In genomic region chr9:102723990-102724461, GRCm38 (mm10) we compare ENCODE assay signal across 8 mouse cellular contexts. TPM values are rescaled to one million over a fixed set of nuclear protein-coding genes. Genes with fewer than 3 reads are reported as not detected.
ATAC-seq lines count a peak whose summit lies in the region.

No protein-coding gene starts in this region.

- H3K4me1 ChIP-seq in liver, embryonic 16.5 days (ENCODE audit: control insufficient read depth, low read depth, low read length), result peaks cover 35% of the 10 kb centered on the region
- H3K4me1 ChIP-seq in liver, embryonic 12.5 days, result peaks cover 69% of the 10 kb centered on the region
- H3K4me1 ChIP-seq in forebrain, embryonic 13.5 days, result peaks cover 80% of the 10 kb centered on the region
- peaks cover 64 to 91% of the 10 kb centered on the region in 2 experiments for H3K4me1 ChIP-seq in heart, embryonic 14.5 days (ENCODE audit: control insufficient read depth in 2 of 2, insufficient read depth in 2 of 2, low read length in 2 of 2)
- peaks cover 94% of the 10 kb centered on the region for H3K4me1 ChIP-seq in kidney, embryonic 16.5 days (ENCODE audit: insufficient read depth, low read length)
- H3K4me1 ChIP-seq in limb, embryonic 12.5 days (replicated peaks), result peaks cover 86% of the 10 kb centered on the region
- H3K4me1 ChIP-seq in neural tube, embryonic 15.5 days, result peaks cover 82% of the 10 kb centered on the region

- peaks cover 7% of the 10 kb centered on the region for H3K27me3 ChIP-seq in liver, embryonic 16.5 days (ENCODE audit: control insufficient read depth, insufficient read depth, low read depth, low read length)
- peaks cover 38% of the 10 kb centered on the region for H3K27me3 ChIP-seq in liver, embryonic 12.5 days (replicated peaks)
- H3K27me3 ChIP-seq in forebrain, embryonic 13.5 days, result no peaks in the 10 kb centered on the region
- no peaks in the 10 kb centered on the region for H3K27me3 ChIP-seq in heart, embryonic 14.5 days (ENCODE audit: control insufficient read depth, insufficient read depth, low read length)
- no peaks in the 10 kb centered on the region for H3K27me3 ChIP-seq in kidney, embryonic 16.5 days (ENCODE audit: insufficient read depth, low read length)
- H3K27me3 ChIP-seq in limb, embryonic 12.5 days, result no peaks in the 10 kb centered on the region
- H3K27me3 ChIP-seq in neural tube, embryonic 15.5 days (replicated peaks), result no peaks in the 10 kb centered on the region

- no peak overlapping the region for H3K9ac ChIP-seq in liver, embryonic 16.5 days (ENCODE audit: low read depth, low read length)
- no peak overlapping the region for H3K9ac ChIP-seq in liver, embryonic 12.5 days
- H3K9ac ChIP-seq in forebrain, embryonic 13.5 days, result peak overlapping the region; percentile 26; the same call in 1 of the 2 replicates
- peak overlapping the region; percentile 48; the same call in 1 of the 2 replicates for H3K9ac ChIP-seq in heart, embryonic 14.5 days (ENCODE audit: low read length)
- H3K9ac ChIP-seq in kidney, embryonic 16.5 days (replicated peaks; ENCODE audit: low read length), result no peak overlapping the region
- H3K9ac ChIP-seq in limb, embryonic 12.5 days (replicated peaks), result no peak overlapping the region
- H3K9ac ChIP-seq in neural tube, embryonic 15.5 days (replicated peaks), result no peak overlapping the region

- H3K36me3 ChIP-seq in liver, embryonic 16.5 days (ENCODE audit: control insufficient read depth, insufficient read depth), result no peaks in the 10 kb centered on the region; the same call in none of the 2 replicates
- peaks cover 52% of the 10 kb centered on the region for H3K36me3 ChIP-seq in liver, embryonic 12.5 days
- H3K36me3 ChIP-seq in forebrain, embryonic 13.5 days (ENCODE audit: poor library complexity, severe bottlenecking), result peaks cover 93% of the 10 kb centered on the region
- peaks cover 88% of the 10 kb centered on the region for H3K36me3 ChIP-seq in heart, embryonic 14.5 days (ENCODE audit: control insufficient read depth, insufficient read depth, low read length)
- peaks cover 81% of the 10 kb centered on the region for H3K36me3 ChIP-seq in kidney, embryonic 16.5 days (ENCODE audit: insufficient read depth, low read length)
- peaks cover 92% of the 10 kb centered on the region for H3K36me3 ChIP-seq in limb, embryonic 12.5 days
- H3K36me3 ChIP-seq in neural tube, embryonic 15.5 days, result peaks cover 71% of the 10 kb centered on the region

- ATAC-seq in liver, embryonic 16.5 days (ENCODE audit: low read depth), result peak; percentile 26
- no peak for ATAC-seq in liver, embryonic 12.5 days
- peak; percentile 90 for ATAC-seq in forebrain, embryonic 13.5 days
- no peak for ATAC-seq in heart, embryonic 14.5 days (ENCODE audit: insufficient number of reproducible peaks, insufficient read depth, low FRiP score, low read depth)
- ATAC-seq in kidney, embryonic 16.5 days (ENCODE audit: low FRiP score, low TSS enrichment), result no peak
- peak; percentile 58 for ATAC-seq in limb, embryonic 12.5 days (ENCODE audit: insufficient number of reproducible peaks, insufficient read depth, low FRiP score, low TSS enrichment, low read depth)
- ATAC-seq in neural tube, embryonic 15.5 days (ENCODE audit: low FRiP score), result peak; percentile 71
- ATAC-seq in erythroblast, adult 5-6 weeks (replicated peaks; ENCODE audit: low FRiP score, poor library complexity, severe bottlenecking), result no peak

- H3K9me3 ChIP-seq in liver, embryonic 16.5 days (replicated peaks; ENCODE audit: control insufficient read depth, low read length), result no peaks in the 10 kb centered on the region
- H3K9me3 ChIP-seq in liver, embryonic 12.5 days (replicated peaks), result no peaks in the 10 kb centered on the region
- H3K9me3 ChIP-seq in forebrain, embryonic 13.5 days (replicated peaks), result no peaks in the 10 kb centered on the region
- no peaks in the 10 kb centered on the region for H3K9me3 ChIP-seq in heart, embryonic 14.5 days (ENCODE audit: control insufficient read depth, low read length)
- no peaks in the 10 kb centered on the region for H3K9me3 ChIP-seq in kidney, embryonic 16.5 days (ENCODE audit: low read length)
- H3K9me3 ChIP-seq in limb, embryonic 12.5 days, result no peaks in the 10 kb centered on the region
- H3K9me3 ChIP-seq in neural tube, embryonic 15.5 days (replicated peaks), result no peaks in the 10 kb centered on the region

- no peak overlapping the region for H3K4me2 ChIP-seq in liver, embryonic 16.5 days (ENCODE audit: low read depth, low read length)
- H3K4me2 ChIP-seq in liver, embryonic 12.5 days, result no peak overlapping the region
- peak overlapping the region; percentile 91 for H3K4me2 ChIP-seq in forebrain, embryonic 13.5 days
- H3K4me2 ChIP-seq in heart, embryonic 14.5 days (ENCODE audit: low read length), result 0 out of 2 replicates have a peak overlapping the region, but pooled peaks have one; percentile 25
- H3K4me2 ChIP-seq in kidney, embryonic 16.5 days (replicated peaks; ENCODE audit: low read depth, low read length), result no peak overlapping the region
- H3K4me2 ChIP-seq in limb, embryonic 12.5 days, result peak overlapping the region; percentile 56
- H3K4me2 ChIP-seq in neural tube, embryonic 15.5 days, result no peak overlapping the region; the same call in 1 of the 2 replicates

- H3K4me3 ChIP-seq in liver, embryonic 16.5 days (ENCODE audit: low read depth, low read length), result no peak overlapping the region
- H3K4me3 ChIP-seq in liver, embryonic 12.5 days, result no peak overlapping the region
- peak overlapping the region; percentile 12 for H3K4me3 ChIP-seq in forebrain, embryonic 13.5 days
- no peak overlapping the region for H3K4me3 ChIP-seq in heart, embryonic 14.5 days (ENCODE audit: control insufficient read depth in 1 of 2, insufficient read depth in 1 of 2, low read depth in 1 of 2, low read length in 2 of 2)
- H3K4me3 ChIP-seq in kidney, embryonic 16.5 days (ENCODE audit: low read length), result no peak overlapping the region
- H3K4me3 ChIP-seq in limb, embryonic 12.5 days (replicated peaks), result no peak overlapping the region
- no peak overlapping the region for H3K4me3 ChIP-seq in neural tube, embryonic 15.5 days (replicated peaks)

- H3K27ac ChIP-seq in liver, embryonic 16.5 days (ENCODE audit: low read length), result no peak overlapping the region; the same call in 1 of the 2 replicates
- no peak overlapping the region for H3K27ac ChIP-seq in liver, embryonic 12.5 days
- H3K27ac ChIP-seq in forebrain, embryonic 13.5 days, result peak overlapping the region; percentile 92
- peak overlapping the region; percentile 48 to 100 for H3K27ac ChIP-seq in heart, embryonic 14.5 days (replicated peaks in 1 of 2; ENCODE audit: control insufficient read depth in 1 of 2, insufficient read depth in 1 of 2, low read depth in 2 of 2, low read length in 2 of 2)
- peak overlapping the region; percentile 95 for H3K27ac ChIP-seq in kidney, embryonic 16.5 days (ENCODE audit: low read length)
- peak overlapping the region; percentile 91 for H3K27ac ChIP-seq in limb, embryonic 12.5 days
- peak overlapping the region; percentile 75 for H3K27ac ChIP-seq in neural tube, embryonic 15.5 days (replicated peaks)

- 17% methylated on average over 4 of the region's 4 CpGs for WGBS in liver, embryonic 16.5 days (ENCODE audit: insufficient replicate concordance)
- WGBS in liver, embryonic 12.5 days (ENCODE audit: insufficient replicate concordance), result 45% methylated on average over 4 of the region's 4 CpGs
- WGBS in forebrain, embryonic 13.5 days, result 1% methylated on average over 4 of the region's 4 CpGs
- 21% methylated on average over 4 of the region's 4 CpGs for WGBS in heart, embryonic 14.5 days
- WGBS in kidney, embryonic 16.5 days, result 47% methylated on average over 4 of the region's 4 CpGs
- WGBS in limb, embryonic 12.5 days, result 48% methylated on average over 4 of the region's 4 CpGs
- 6% methylated on average over 4 of the region's 4 CpGs for WGBS in neural tube, embryonic 15.5 days

RNA-seq across cellular contexts. Expression of gene Amotl2, which starts 7.6 kb away (rescaled TPM):
- 5.0 and 5.4 TPM in 2 replicates for polyA plus RNA-seq in liver, embryonic 16.5 days (2015; fragmentation: Nextera tagmentation; extraction: Ambion mirVana)
- polyA plus RNA-seq in liver, embryonic 12.5 days (2016; fragmentation: Nextera tagmentation; extraction: Ambion mirVana), result 10.4 and 11.5 TPM in 2 replicates
- polyA plus RNA-seq in forebrain, embryonic 13.5 days (2015; fragmentation: Nextera tagmentation; extraction: Ambion mirVana), result 46.9 and 55.3 TPM in 2 replicates
- polyA plus RNA-seq in heart, embryonic 14.5 days (2014; fragmentation: Nextera tagmentation; extraction: Ambion mirVana), result 33.5 and 36.3 TPM in 2 replicates
- 40.9 and 41.5 TPM in 2 replicates for polyA plus RNA-seq in kidney, embryonic 16.5 days (2015; fragmentation: Nextera tagmentation; extraction: Ambion mirVana)
- polyA plus RNA-seq in limb, embryonic 12.5 days (2016; fragmentation: Nextera tagmentation; extraction: Ambion mirVana), result 73.1 and 73.9 TPM in 2 replicates
- polyA plus RNA-seq in neural tube, embryonic 15.5 days (2015; fragmentation: Nextera tagmentation; extraction: Ambion mirVana), result 41.5 and 57.0 TPM in 2 replicates
- total RNA-seq in erythroblast, adult 5-6 weeks (2015; ENCODE audit: low replicate concordance), result 0.19 and 0.63 TPM in 2 replicates
- 2.5 and 3.7 TPM in 2 replicates for total RNA-seq in erythroblast, adult 5-6 weeks (2017; ENCODE audit: low replicate concordance)

Comparison
In these comparisons a context has a peak if more than half of its experiments do, and no peak if none do; other contexts are left out.
1. ATAC-seq: peak in liver, embryonic 16.5 days (single experiment), forebrain, embryonic 13.5 days (single experiment), limb, embryonic 12.5 days (single experiment) and neural tube, embryonic 15.5 days (single experiment); none in liver, embryonic 12.5 days (single experiment), heart, embryonic 14.5 days (single experiment), kidney, embryonic 16.5 days (single experiment) and erythroblast, adult 5-6 weeks (single experiment).
2. H3K27ac ChIP-seq: peak in forebrain, embryonic 13.5 days (single experiment), heart, embryonic 14.5 days (2 of 2), kidney, embryonic 16.5 days (single experiment), limb, embryonic 12.5 days (single experiment) and neural tube, embryonic 15.5 days (single experiment); none in liver, embryonic 16.5 days (single experiment) and liver, embryonic 12.5 days (single experiment).
3. H3K4me2 ChIP-seq: peak in forebrain, embryonic 13.5 days (single experiment), heart, embryonic 14.5 days (single experiment) and limb, embryonic 12.5 days (single experiment); none in liver, embryonic 16.5 days (single experiment), liver, embryonic 12.5 days (single experiment), kidney, embryonic 16.5 days (single experiment) and neural tube, embryonic 15.5 days (single experiment).
4. H3K9ac ChIP-seq: peak in forebrain, embryonic 13.5 days (single experiment) and heart, embryonic 14.5 days (single experiment); none in liver, embryonic 16.5 days (single experiment), liver, embryonic 12.5 days (single experiment), kidney, embryonic 16.5 days (single experiment), limb, embryonic 12.5 days (single experiment) and neural tube, embryonic 15.5 days (single experiment).